Mouse (Mus musculus) MEL (cell line): ENCODE results near the gene Hspa12b. TPM values are rescaled to one million over a fixed set of nuclear protein-coding genes. Genes with fewer than 3 reads are reported as not detected.
A peak's percentile ranks its signal among the peaks of the same experiment; 100 is the strongest.

Experiments
- DNase-seq: peaks from one replicate; pipeline ENCODE4 v3.0.0; 2011; ENCODE audit warnings: low read depth, low spot score
- H3K27ac ChIP-seq: 2 replicates; pipeline ENCODE4 v1.5.1; 2012; ENCODE audit warnings: low read depth, mild to moderate bottlenecking, control low read depth, low read length, moderate library complexity; ENCODE audit not compliant: control insufficient read depth
- H3K27me3 ChIP-seq, 2 experiments: fragments of 150-350 bp in 1 of 2; sonication (generic) in 1 of 2; 2 replicates each; pipeline ENCODE4 v1.6.1; 2012; ENCODE audit warnings: low read length in 2 of 2, mild to moderate bottlenecking in 2 of 2, improper control_type of control experiment in 1 of 2, moderate library complexity in 1 of 2; ENCODE audit not compliant: insufficient read depth in 2 of 2, control insufficient read depth in 1 of 2
- H3K36me3 ChIP-seq, 2 experiments: 2 replicates each; pipeline ENCODE4 v1.6.1; 2012 to 2014; ENCODE audit warnings: low read length in 2 of 2, improper control_type of control experiment in 1 of 2, inconsistent platforms in 1 of 2, mild to moderate bottlenecking in 1 of 2; ENCODE audit not compliant: insufficient read depth in 2 of 2, control insufficient read depth in 1 of 2
- H3K4me1 ChIP-seq, 2 experiments: fragments of 150-350 bp in 1 of 2; sonication (generic) in 1 of 2; 2 replicates each; pipeline ENCODE4 v1.6.1; 2012; ENCODE audit warnings: low read length in 2 of 2, improper control_type of control experiment in 1 of 2, mild to moderate bottlenecking in 1 of 2; ENCODE audit not compliant: insufficient read depth in 2 of 2, control insufficient read depth in 1 of 2
- H3K4me3 ChIP-seq, 2 experiments: fragments of 150-350 bp in 1 of 2; sonication (generic) in 1 of 2; 2 replicates each; pipeline ENCODE4 v1.5.1; 2012; ENCODE audit warnings: low read depth in 2 of 2, low read length in 2 of 2, mild to moderate bottlenecking in 2 of 2, moderate library complexity in 2 of 2, control low read depth in 1 of 2, improper control_type of control experiment in 1 of 2; ENCODE audit not compliant: control insufficient read depth in 1 of 2, insufficient read depth in 1 of 2
- H3K79me2 ChIP-seq: 2 replicates; pipeline ENCODE4 v1.6.1; 2012; ENCODE audit warnings: mild to moderate bottlenecking, low read length, moderate library complexity; ENCODE audit not compliant: control insufficient read depth, poor library complexity, insufficient read depth
- H3K9ac ChIP-seq: 2 replicates; pipeline ENCODE4 v1.6.1; 2012; ENCODE audit warnings: low read depth, mild to moderate bottlenecking, control low read depth, low read length, moderate library complexity; ENCODE audit not compliant: control insufficient read depth, poor library complexity, severe bottlenecking
- H3K9me3 ChIP-seq: fragments of 150-350 bp; sonication (generic); replicated peaks from 2 replicates; pipeline ENCODE4 v1.6.1; 2012; ENCODE audit warnings: mild to moderate bottlenecking, low read length, improper control_type of control experiment, moderate library complexity; ENCODE audit not compliant: insufficient read depth
- CHD1 ChIP-seq: IDR thresholded peaks from 2 replicates; pipeline ENCODE4 v1.6.1; 2012; ENCODE audit warnings: low read depth, mild to moderate bottlenecking, inconsistent platforms, low read length, improper control_type of control experiment
- CHD2 ChIP-seq: IDR thresholded peaks from 2 replicates; pipeline ENCODE4 v1.6.1; 2011; ENCODE audit warnings: low read length, improper control_type of control experiment
- CTCF ChIP-seq, 3 experiments: IDR thresholded peaks in 2 of 3; conservative IDR thresholded peaks in 1 of 3; 2 replicates each; pipeline ENCODE4 v1.5.1; 2011 to 2012; ENCODE audit warnings: low read length in 3 of 3, low read depth in 2 of 3, mild to moderate bottlenecking in 2 of 3, improper control_type of control experiment in 1 of 3, inconsistent platforms in 1 of 3, mixed read lengths in 1 of 3, moderate library complexity in 1 of 3; ENCODE audit not compliant: control insufficient read depth in 1 of 3, insufficient read depth in 1 of 3, poor library complexity in 1 of 3, severe bottlenecking in 1 of 3
- ELF1 ChIP-seq: IDR thresholded peaks from 2 replicates; pipeline ENCODE4 v1.6.1; 2014; ENCODE audit warnings: low read depth, mild to moderate bottlenecking, inconsistent platforms, low read length, improper control_type of control experiment, moderate library complexity
- EP300 ChIP-seq, 2 experiments: IDR thresholded peaks; 2 replicates each; pipeline ENCODE4 v1.6.1; 2011; ENCODE audit warnings: improper control_type of control experiment in 2 of 2, low read length in 2 of 2, low read depth in 1 of 2, mild to moderate bottlenecking in 1 of 2
- ETS1 ChIP-seq: IDR thresholded peaks from 2 replicates; pipeline ENCODE4 v1.6.1; 2012; ENCODE audit warnings: low read depth, mild to moderate bottlenecking, inconsistent platforms, low read length, improper control_type of control experiment, moderate library complexity
- GABPA ChIP-seq: IDR thresholded peaks from 2 replicates; pipeline ENCODE4 v1.6.1; 2012; ENCODE audit warnings: low read depth, mild to moderate bottlenecking, inconsistent platforms, low read length, improper control_type of control experiment, moderate library complexity
- GATA1 ChIP-seq: IDR thresholded peaks from 2 replicates; pipeline ENCODE4 v1.6.1; 2011; ENCODE audit warnings: low read depth, low read length, improper control_type of control experiment
- KAT2A ChIP-seq: conservative IDR thresholded peaks from 2 replicates; pipeline ENCODE4 v1.6.1; 2012; ENCODE audit warnings: low read depth, low read length, improper control_type of control experiment, inconsistent platforms
- MAFK ChIP-seq: IDR thresholded peaks from 2 replicates; pipeline ENCODE4 v1.6.1; 2011; ENCODE audit warnings: low read depth, mild to moderate bottlenecking, low read length, improper control_type of control experiment, borderline replicate concordance
- MEF2A ChIP-seq: IDR thresholded peaks from 2 replicates; pipeline ENCODE4 v1.6.1; 2014; ENCODE audit warnings: low read depth, mild to moderate bottlenecking, inconsistent platforms, low read length, improper control_type of control experiment; ENCODE audit not compliant: poor library complexity, insufficient replicate concordance, severe bottlenecking; ENCODE audit errors: extremely low read depth
- MYC ChIP-seq: IDR thresholded peaks from 2 replicates; pipeline ENCODE4 v1.6.1; 2011; ENCODE audit warnings: low read depth, mild to moderate bottlenecking, low read length, improper control_type of control experiment, moderate library complexity
- NELFE ChIP-seq: IDR thresholded peaks from 2 replicates; pipeline ENCODE4 v1.6.1; 2011; ENCODE audit warnings: low read depth, low read length, improper control_type of control experiment
- POLR2A ChIP-seq, 2 experiments: IDR thresholded peaks; 2 replicates each; pipeline ENCODE4 v1.6.1; 2011 to 2012; ENCODE audit warnings: low read length in 2 of 2, mild to moderate bottlenecking in 2 of 2, control low read depth in 1 of 2, improper control_type of control experiment in 1 of 2, low read depth in 1 of 2, moderate library complexity in 1 of 2; ENCODE audit not compliant: control insufficient read depth in 1 of 2, insufficient read depth in 1 of 2, poor library complexity in 1 of 2
- POLR2AphosphoS2 ChIP-seq: IDR thresholded peaks from 2 replicates; pipeline ENCODE4 v1.6.1; 2011; ENCODE audit warnings: low read length, improper control_type of control experiment
- RAD21 ChIP-seq: IDR thresholded peaks from 2 replicates; pipeline ENCODE4 v1.6.1; 2011; ENCODE audit warnings: mild to moderate bottlenecking, low read depth, low read length, improper control_type of control experiment
- SIN3A ChIP-seq: IDR thresholded peaks from 2 replicates; pipeline ENCODE4 v1.6.1; 2012; ENCODE audit warnings: low read length, improper control_type of control experiment, inconsistent platforms
- SMC3 ChIP-seq: IDR thresholded peaks from 2 replicates; pipeline ENCODE4 v1.6.1; 2011; ENCODE audit warnings: low read depth, low read length, improper control_type of control experiment
- TAL1 ChIP-seq: IDR thresholded peaks from 2 replicates; pipeline ENCODE4 v1.6.1; 2012; ENCODE audit warnings: mild to moderate bottlenecking, inconsistent platforms, low read length, moderate library complexity, mixed read lengths
- TCF12 ChIP-seq: IDR thresholded peaks from 2 replicates; pipeline ENCODE4 v1.6.1; 2014; ENCODE audit warnings: low read depth, mild to moderate bottlenecking, inconsistent platforms, low read length, improper control_type of control experiment, moderate library complexity
- UBTF ChIP-seq: IDR thresholded peaks from 2 replicates; pipeline ENCODE4 v1.6.1; 2012; ENCODE audit warnings: low read depth, mild to moderate bottlenecking, inconsistent platforms, low read length, improper control_type of control experiment, moderate library complexity, borderline replicate concordance; ENCODE audit not compliant: insufficient read depth
- USF1 ChIP-seq: IDR thresholded peaks from 2 replicates; pipeline ENCODE4 v1.6.1; 2014; ENCODE audit warnings: low read depth, mild to moderate bottlenecking, inconsistent platforms, low read length, improper control_type of control experiment, moderate library complexity
- USF2 ChIP-seq, 2 experiments: IDR thresholded peaks; 2 replicates each; pipeline ENCODE4 v1.6.1; 2011 to 2012; ENCODE audit warnings: improper control_type of control experiment in 2 of 2, low read length in 2 of 2, borderline replicate concordance in 1 of 2, inconsistent platforms in 1 of 2, low read depth in 1 of 2, mild to moderate bottlenecking in 1 of 2; ENCODE audit not compliant: insufficient read depth in 1 of 2
- ZC3H11A ChIP-seq: IDR thresholded peaks from 2 replicates; pipeline ENCODE4 v1.6.1; 2012; ENCODE audit warnings: low read depth, mild to moderate bottlenecking, inconsistent platforms, low read length, improper control_type of control experiment
- ZMIZ1 ChIP-seq: IDR thresholded peaks from 2 replicates; pipeline ENCODE4 v1.6.1; 2012; ENCODE audit warnings: low read depth, mild to moderate bottlenecking, inconsistent platforms, low read length, improper control_type of control experiment, moderate library complexity
- polyA plus RNA-seq, 2 experiments: library from polyadenylated mRNA; stranded (reverse) in 1 of 2; unstranded in 1 of 2; fragments of >175 nt in 1 of 2; fragments of >200 nt in 1 of 2; gene quantifications; 2 replicates each; pipeline versions ENCODE4 v1.2.1 to v1.2.4; 2012; ENCODE audit warnings: low replicate concordance in 2 of 2, low read depth in 1 of 2; ENCODE audit not compliant: insufficient read length in 2 of 2, insufficient read depth in 1 of 2, missing spikeins in 1 of 2
- total RNA-seq: library from RNA; depleted of rRNA; stranded (reverse); fragments of 300-350 nt; gene quantifications from 2 replicates; pipeline ENCODE4 v1.2.3, GENCODE M21; 2012

Hspa12b gene
- total and polyA plus RNA-seq, 3 experiments: 0.04 to 1.2 TPM; not detected in 1

DNA sequence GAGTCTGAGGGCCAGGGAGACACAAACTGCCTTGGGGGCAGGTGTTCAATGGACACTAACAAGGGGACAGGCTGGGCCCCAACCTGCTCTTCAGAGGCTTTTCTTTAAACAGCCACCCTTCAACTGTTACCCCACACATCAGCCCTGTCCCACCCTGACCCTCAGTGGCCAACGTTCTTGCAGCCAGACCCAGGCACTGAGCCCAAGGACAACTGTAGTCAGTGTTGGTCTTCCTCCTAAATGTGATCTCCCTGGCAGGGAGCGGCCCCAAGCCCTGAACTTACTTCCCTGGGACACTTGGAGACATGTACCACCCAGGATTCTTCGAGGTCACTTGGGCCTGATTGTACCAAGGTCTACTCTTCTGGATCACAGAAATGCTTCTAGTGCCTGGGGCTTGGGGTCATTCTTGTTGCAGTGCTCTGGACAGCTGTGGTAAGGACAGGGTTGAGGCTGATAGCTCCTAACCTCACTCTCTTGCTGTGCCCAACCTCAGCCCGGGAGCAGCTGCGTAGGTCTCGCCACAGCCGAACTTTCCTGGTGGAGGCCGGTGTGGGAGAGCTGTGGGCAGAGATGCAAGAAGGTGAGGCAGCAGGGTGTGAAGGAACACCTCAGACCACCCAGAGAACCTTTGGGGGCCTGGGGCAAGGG, 14.4 kb downstream of the Hspa12b start:
- Histone ChIP-seq H3K9ac (no peak overlapping the region), H3K4me3 (no peak overlapping the region), H3K9me3 (no peaks in the 10 kb centered on the region), H3K27me3 (no peaks in the 10 kb centered on the region), H3K36me3 (peaks cover 0 to 2% of the 10 kb centered on the region in 2 experiments; a peak in 2 of 4 replicates), H3K79me2 (no peaks in the 10 kb centered on the region), H3K4me1 (peaks cover 4 to 12% of the 10 kb centered on the region in 2 experiments), H3K27ac (no peak overlapping the region)
- DNase-seq: no peak
- TF ChIP-seq TAL1 (no peak), ETS1 (no peak), CHD2 (no peak), ELF1 (no peak), UBTF (no peak), CHD1 (no peak), GATA1 (no peak), EP300 (IDR thresholded peaks at IDR 0.05; ENCODE audit: low read depth in 1 of 2, low read length in 2 of 2) (no peak), POLR2AphosphoS2 (no peak), MEF2A (no peak), USF2 (IDR thresholded peaks at IDR 0.05; ENCODE audit: borderline replicate concordance in 1 of 2, insufficient read depth in 1 of 2, low read depth in 1 of 2, low read length in 2 of 2) (no peak), TCF12 (no peak), MAFK (no peak), KAT2A (no peak)

- DNase-seq: peak; percentile 91
- H3K4me1 ChIP-seq: peaks cover 0 to 7% of the 10 kb centered on the region in 2 experiments; a peak in 2 of 4 replicates
- TF ChIP-seq MYC: no peak
- TF ChIP-seq GABPA: no peak
- peak; percentile 38 for TF ChIP-seq ZC3H11A
- TF ChIP-seq UBTF: no peak
- no peak for TF ChIP-seq GATA1
- peak in 1 of 2 experiments; percentile 22; a peak in 1 of 4 replicates for TF ChIP-seq POLR2A (IDR thresholded peaks at IDR 0.05; ENCODE audit: control insufficient read depth in 1 of 2, insufficient read depth in 1 of 2, low read depth in 1 of 2, low read length in 2 of 2, poor library complexity in 1 of 2)
- TF ChIP-seq SMC3: peak; percentile 75
- TF ChIP-seq CTCF (IDR thresholded peaks at IDR 0.05 in 2 of 3, conservative IDR thresholded peaks at IDR 0.05 in 1 of 3; ENCODE audit: control insufficient read depth in 1 of 3, insufficient read depth in 1 of 3, low read depth in 2 of 3, low read length in 3 of 3, poor library complexity in 1 of 3, severe bottlenecking in 1 of 3): peak; percentile 73 to 84 (median 81)
- TF ChIP-seq USF1: no peak
- no peak for TF ChIP-seq USF2 (IDR thresholded peaks at IDR 0.05; ENCODE audit: borderline replicate concordance in 1 of 2, insufficient read depth in 1 of 2, low read depth in 1 of 2, low read length in 2 of 2)
- peak; percentile 51 for TF ChIP-seq RAD21
- no peak for TF ChIP-seq NELFE
- 0 out of 2 replicates have a peak, but pooled peaks have one; percentile 20 for TF ChIP-seq SIN3A
- no peak for TF ChIP-seq ETS1
- 0 out of 2 replicates have a peak, but pooled peaks have one; percentile 5 for TF ChIP-seq ZMIZ1
- no peaks in the 10 kb centered on the region; a peak in 1 of 4 replicates for H3K36me3 ChIP-seq
- no peaks in the 10 kb centered on the region for H3K79me2 ChIP-seq
- peak overlapping the region; percentile 46 for H3K9ac ChIP-seq
- H3K27me3 ChIP-seq: no peaks in the 10 kb centered on the region
- no peak overlapping the region for H3K27ac ChIP-seq
- H3K9me3 ChIP-seq: no peaks in the 10 kb centered on the region
- peak overlapping the region; percentile 28 to 31; a peak in 3 of 4 replicates for H3K4me3 ChIP-seq
Measured at GRCm38 (mm10) chr2:131142592-131142991, 15.5 kb downstream of the Hspa12b start.
